Mouse (Mus musculus) limb, embryonic 11.5 days (tissue): ENCODE data around the gene Rec114. TPM values are rescaled to one million over a fixed set of nuclear protein-coding genes. Genes with fewer than 3 reads are reported as not detected.

ENCODE experiments used
- ATAC-seq: fragments of 200-750 bp; cut with Nextera tagmentation; 2 replicates; pipeline ENCODE4 v1.8.0; 2017; ENCODE audit warnings: low read depth; ENCODE audit not compliant: insufficient number of reproducible peaks, low FRiP score, low TSS enrichment
- DNase-seq: peaks from one replicate; pipeline ENCODE4 v3.0.0-alpha.2; 2015; ENCODE audit warnings: low spot score
- H3K27ac ChIP-seq: fragments of 300-500 bp; sonication (generic); replicated peaks from 2 replicates; pipeline ENCODE4 v1.5.1; 2014; ENCODE audit warnings: low read depth, mild to moderate bottlenecking, low read length
- H3K27me3 ChIP-seq: fragments of 300-500 bp; sonication (generic); 2 replicates; pipeline ENCODE4 v1.6.1; 2014; ENCODE audit warnings: mild to moderate bottlenecking, low read length, mixed read lengths; ENCODE audit not compliant: control insufficient read depth, insufficient read depth
- H3K36me3 ChIP-seq: fragments of 300-500 bp; sonication (generic); 2 replicates; pipeline ENCODE4 v1.6.1; 2014; ENCODE audit warnings: mild to moderate bottlenecking, low read length, moderate library complexity, mixed read lengths; ENCODE audit not compliant: control insufficient read depth, insufficient read depth
- H3K4me1 ChIP-seq: fragments of 300-500 bp; sonication (generic); 2 replicates; pipeline ENCODE4 v1.6.1; 2014; ENCODE audit warnings: low read length, mixed read lengths; ENCODE audit not compliant: control insufficient read depth, insufficient read depth
- H3K4me2 ChIP-seq: fragments of 300-500 bp; sonication (generic); 2 replicates; pipeline ENCODE4 v1.6.1; 2014; ENCODE audit warnings: low read depth, mild to moderate bottlenecking, moderate library complexity; ENCODE audit not compliant: severe bottlenecking
- H3K4me3 ChIP-seq: fragments of 300-500 bp; sonication (generic); 2 replicates; pipeline ENCODE4 v1.5.1; 2014; ENCODE audit warnings: low read depth, low read length
- H3K9ac ChIP-seq: fragments of 300-500 bp; sonication (generic); 2 replicates; pipeline ENCODE4 v1.6.1; 2014; ENCODE audit warnings: mild to moderate bottlenecking, low read length
- H3K9me3 ChIP-seq: fragments of 300-500 bp; sonication (generic); 2 replicates; pipeline ENCODE4 v1.6.1; 2016; ENCODE audit warnings: low read length; ENCODE audit not compliant: control insufficient read depth
- WGBS: fragments of 180-500 bp; shearing (Covaris S2); extraction: QIAGEN DNeasy Blood & Tissue Kit; methylation state at CpG from one replicate; pipeline ENCODE4 v1.1.7; 2014; 5-methylcytosine and 5-hydroxymethylcytosine counted together
- polyA plus RNA-seq: library from polyadenylated mRNA; unstranded; fragments of >200 nt; fragmentation: Nextera tagmentation; extraction: Ambion mirVana; gene quantifications from 2 replicates; pipeline ENCODE4 v1.2.1, GENCODE M21; 2014

Rec114 gene
- polyA plus RNA-seq, 1 experiment from 2014 or later = 1.4 TPM

DNA sequence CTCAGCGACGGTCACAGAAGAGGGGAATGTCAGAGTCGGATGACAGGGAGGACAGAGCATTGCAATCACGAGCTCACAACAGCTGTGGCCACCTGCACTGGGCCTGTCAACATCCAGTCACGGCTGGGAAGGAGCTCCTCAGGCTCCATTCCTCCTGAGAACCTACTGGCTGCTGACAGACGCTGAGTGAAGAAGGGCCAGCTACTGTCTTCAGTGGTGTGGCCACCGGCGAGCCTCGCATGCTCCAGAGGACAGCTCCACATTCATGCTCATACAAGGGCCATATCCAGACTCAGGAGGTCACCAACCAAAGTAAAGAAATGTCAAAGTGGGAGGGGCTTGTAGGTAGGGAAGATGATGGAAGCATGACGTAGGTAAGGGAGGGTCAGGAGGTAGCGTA is 36.0 kb downstream of the Rec114 start:
- 85% methylated on average over 11 of the region's 11 CpGs for WGBS

DNA sequence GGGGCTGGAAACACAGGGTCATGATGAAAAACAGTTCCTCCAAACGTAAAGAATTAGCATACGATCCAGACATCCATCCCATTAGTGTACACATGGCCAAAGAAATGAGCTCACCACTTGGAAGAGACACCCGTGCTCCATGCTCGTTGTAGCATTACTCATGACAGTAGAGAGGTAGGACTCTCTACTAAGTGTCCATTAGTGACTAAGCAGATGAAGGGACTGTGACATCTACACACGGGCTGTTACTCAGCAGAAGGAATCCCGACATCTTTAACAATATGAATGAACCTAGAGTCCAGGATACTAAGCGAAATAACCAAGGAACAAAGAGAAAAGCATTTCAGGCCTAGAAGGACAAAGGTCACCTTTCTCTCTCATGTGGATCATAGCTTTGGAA is 37.7 kb downstream of the Rec114 start:
- no peak for DNase-seq
- H3K4me3 ChIP-seq = no peak overlapping the region
- no peaks in the 10 kb centered on the region for H3K27me3 ChIP-seq
- no peak overlapping the region for H3K27ac ChIP-seq
- no peak overlapping the region for H3K9ac ChIP-seq
- H3K4me2 ChIP-seq = no peak overlapping the region
- WGBS = 84% methylated on average over 7 of the region's 7 CpGs
- H3K9me3 ChIP-seq = no peaks in the 10 kb centered on the region
- ATAC-seq = no peak
- H3K36me3 ChIP-seq = no peaks in the 10 kb centered on the region
- H3K4me1 ChIP-seq = no peaks in the 10 kb centered on the region

More for the DNA sequence above, 36.0 kb downstream of the Rec114 start:
- Histone ChIP-seq H3K4me1 (no peaks in the 10 kb centered on the region), H3K4me2 (no peak overlapping the region), H3K27ac (no peak overlapping the region), H3K27me3 (no peaks in the 10 kb centered on the region), H3K9me3 (no peaks in the 10 kb centered on the region), H3K9ac (no peak overlapping the region), H3K4me3 (no peak overlapping the region), H3K36me3 (no peaks in the 10 kb centered on the region)
- DNase-seq (no peak), ATAC-seq (no peak)

- H3K9ac ChIP-seq = no peak overlapping the region
- H3K36me3 ChIP-seq = no peaks in the 10 kb centered on the region
- no peaks in the 10 kb centered on the region for H3K9me3 ChIP-seq
- H3K4me2 ChIP-seq = no peak overlapping the region
- H3K27me3 ChIP-seq = no peaks in the 10 kb centered on the region
- H3K27ac ChIP-seq = no peak overlapping the region
- DNase-seq (no peak), ATAC-seq (no peak)
- 92% methylated on average over 7 of the region's 7 CpGs for WGBS
- no peak overlapping the region for H3K4me3 ChIP-seq
- H3K4me1 ChIP-seq = no peaks in the 10 kb centered on the region
Observed at GRCm38 (mm10) chr9:58703766-58704165, 40.0 kb downstream of the Rec114 start.

- no peak overlapping the region for H3K9ac ChIP-seq
- DNase-seq (no peak), ATAC-seq (no peak)
- H3K4me2 ChIP-seq = no peak overlapping the region
- no peak overlapping the region for H3K4me3 ChIP-seq
- no peaks in the 10 kb centered on the region for H3K27me3 ChIP-seq
- WGBS = 84% methylated on average over 2 of the region's 2 CpGs
- H3K9me3 ChIP-seq = no peaks in the 10 kb centered on the region
- H3K4me1 ChIP-seq = no peaks in the 10 kb centered on the region
- no peaks in the 10 kb centered on the region for H3K36me3 ChIP-seq
- no peak overlapping the region for H3K27ac ChIP-seq
Observed at GRCm38 (mm10) chr9:58701751-58702150, 42.0 kb downstream of the Rec114 start.

DNA sequence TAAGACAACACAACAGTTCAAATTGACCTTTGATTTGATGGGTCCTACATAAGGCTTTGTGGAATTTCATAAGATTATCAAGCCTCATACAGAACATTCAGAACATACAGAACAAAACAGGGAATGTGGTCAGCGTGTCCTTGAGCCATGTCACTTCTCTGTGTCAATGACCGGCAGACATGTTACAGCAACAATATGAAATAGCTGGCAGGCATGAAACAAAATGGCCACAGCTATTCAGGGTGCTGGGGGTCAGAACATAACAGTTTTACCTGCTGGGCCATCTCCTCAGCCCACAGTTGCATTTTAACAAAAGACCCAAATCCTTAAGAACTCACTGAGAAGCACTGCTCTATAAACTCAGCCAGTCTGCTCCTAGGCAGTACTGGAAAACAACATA is 45.3 kb downstream of the Rec114 start:
- no peak for ATAC-seq
- 100% methylated on average over 2 of the region's 2 CpGs for WGBS
- Histone ChIP-seq H3K36me3 (no peaks in the 10 kb centered on the region), H3K9me3 (no peaks in the 10 kb centered on the region), H3K4me1 (no peaks in the 10 kb centered on the region), H3K27me3 (no peaks in the 10 kb centered on the region), H3K4me3 (no peak overlapping the region), H3K27ac (no peak overlapping the region), H3K9ac (no peak overlapping the region), H3K4me2 (no peak overlapping the region)
- no peak for DNase-seq

GRCm38 (mm10) chr9:58691471-58691870 is 52.3 kb downstream of the Rec114 start:
- Histone ChIP-seq H3K27me3 (no peaks in the 10 kb centered on the region), H3K4me1 (no peaks in the 10 kb centered on the region), H3K9ac (no peak overlapping the region), H3K4me2 (no peak overlapping the region), H3K36me3 (no peaks in the 10 kb centered on the region), H3K27ac (no peak overlapping the region), H3K4me3 (no peak overlapping the region), H3K9me3 (no peaks in the 10 kb centered on the region)
- WGBS = 69% methylated on average over 7 of the region's 7 CpGs
- no peak for ATAC-seq
- no peak for DNase-seq

DNA sequence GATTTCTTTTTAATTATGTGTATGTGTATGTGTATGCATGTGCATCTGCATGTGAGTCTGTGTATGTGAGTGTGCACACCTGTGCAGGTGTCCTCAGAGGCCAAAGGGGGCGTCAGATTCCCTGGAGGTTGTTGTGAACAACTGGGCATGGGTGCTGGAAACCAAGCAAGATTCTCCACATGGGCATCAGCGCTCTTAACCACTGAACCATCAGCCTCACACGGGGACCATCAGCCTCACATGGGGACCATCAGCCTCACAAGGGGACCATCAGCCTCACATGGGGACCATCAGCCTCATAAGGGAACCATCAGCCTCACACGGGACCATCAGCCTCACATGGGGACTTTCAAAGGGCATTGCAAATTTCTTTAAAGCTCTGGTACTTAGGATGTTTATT is 53.1 kb downstream of the Rec114 start:
- Histone ChIP-seq H3K9ac (no peak overlapping the region), H3K27ac (no peak overlapping the region), H3K4me1 (no peaks in the 10 kb centered on the region), H3K9me3 (no peaks in the 10 kb centered on the region), H3K4me3 (no peak overlapping the region), H3K4me2 (no peak overlapping the region), H3K36me3 (no peaks in the 10 kb centered on the region), H3K27me3 (no peaks in the 10 kb centered on the region)
- 81% methylated on average over 4 of the region's 4 CpGs for WGBS
- DNase-seq (no peak), ATAC-seq (no peak)

- ATAC-seq (no peak), DNase-seq (no peak)
- no peak overlapping the region for H3K27ac ChIP-seq
- no peak overlapping the region for H3K4me2 ChIP-seq
- no peaks in the 10 kb centered on the region for H3K27me3 ChIP-seq
- H3K9me3 ChIP-seq = no peaks in the 10 kb centered on the region
- H3K4me3 ChIP-seq = no peak overlapping the region
- WGBS = 77% methylated on average over 4 of the region's 4 CpGs
- H3K4me1 ChIP-seq = no peaks in the 10 kb centered on the region
- H3K9ac ChIP-seq = no peak overlapping the region
- no peaks in the 10 kb centered on the region for H3K36me3 ChIP-seq
Observed at GRCm38 (mm10) chr9:58688076-58688475, 55.7 kb downstream of the Rec114 start.

GRCm38 (mm10) chr9:58685290-58685689 is 58.5 kb downstream of the Rec114 start:
- WGBS = 84% methylated on average over 10 of the region's 10 CpGs
- H3K4me3 ChIP-seq = no peak overlapping the region

More at GRCm38 (mm10) chr9:58685290-58685689, 58.5 kb downstream of the Rec114 start:
- Histone ChIP-seq H3K27ac (no peak overlapping the region), H3K4me1 (no peaks in the 10 kb centered on the region), H3K4me2 (no peak overlapping the region), H3K9me3 (no peaks in the 10 kb centered on the region), H3K27me3 (no peaks in the 10 kb centered on the region), H3K9ac (no peak overlapping the region), H3K36me3 (no peaks in the 10 kb centered on the region)
- DNase-seq (no peak), ATAC-seq (no peak)
